In the genomic region with DNA sequence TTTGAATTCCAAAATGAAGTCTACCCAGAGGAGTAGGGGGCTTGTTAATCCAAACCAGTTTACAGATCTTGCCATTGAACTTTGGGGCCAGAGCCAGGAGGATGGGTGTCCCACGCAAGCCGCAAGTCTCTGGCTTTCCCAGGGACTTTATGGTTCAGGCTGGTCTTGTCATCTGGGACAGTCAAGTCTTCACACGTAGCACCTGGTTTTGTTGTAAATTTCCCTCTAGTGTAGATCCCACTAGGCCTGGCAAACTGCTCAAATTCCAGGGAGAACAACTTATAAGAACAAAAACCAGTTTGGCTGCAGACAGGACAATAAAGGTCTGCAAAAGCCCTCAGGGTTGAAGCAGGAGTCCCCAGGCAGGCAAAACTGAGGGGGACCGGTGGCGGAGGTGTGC, we compare ENCODE assay signal across 13 mouse cellular contexts. TPM values are rescaled to one million over a fixed set of nuclear protein-coding genes. Genes with fewer than 3 reads are reported as not detected.
A peak's percentile ranks its signal among the peaks of the same experiment; 100 is the strongest.
DNase-seq lines count a peak whose midpoint lies in the region; ATAC-seq and TF ChIP-seq lines count a peak whose summit lies in the region.
"Had no signal": no experiment of that assay in that cellular context is flagged by ENCODE, and none has a peak within 500 bp of the region (broad histone marks: within the 10 kb centered on the region; RNA-seq: fewer than 3 reads in every experiment).

No protein-coding gene starts in this region.

- H3K9ac ChIP-seq in kidney, embryonic 14.5 days (ENCODE audit: low read depth, low read length) = peak overlapping the region; percentile 67
- H3K9ac ChIP-seq in forebrain, embryonic 14.5 days (ENCODE audit: low read length) = no peak overlapping the region
- peak overlapping the region; percentile 79 for H3K9ac ChIP-seq in limb, embryonic 12.5 days (replicated peaks)
- 0 out of 2 replicates have a peak overlapping the region, but pooled peaks have one; percentile 14 for H3K9ac ChIP-seq in stomach, embryonic 14.5 days (replicated peaks; ENCODE audit: low read depth, low read length)

- DNase-seq in kidney, adult 2 months = no peak
- DNase-seq in forebrain, embryonic 14.5 days (ENCODE audit: low spot score) = no peak
- DNase-seq in left cerebral cortex, adult 18-20 months (ENCODE audit: low spot score in 2 of 2) = no peak
- DNase-seq: kidney, adult 8-10 months; lung, postnatal 36 days; thymus, postnatal 14 days had no signal

- WGBS in kidney, embryonic 14.5 days = 26% methylated on average over 5 of the region's 5 CpGs
- 84% methylated on average over 5 of the region's 5 CpGs for WGBS in kidney, adult 2 months
- WGBS in forebrain, embryonic 14.5 days = 33% methylated on average over 5 of the region's 5 CpGs
- 11% methylated on average over 5 of the region's 5 CpGs for WGBS in limb, embryonic 12.5 days
- WGBS in stomach, embryonic 14.5 days = 60% methylated on average over 5 of the region's 5 CpGs

- no peaks in the 10 kb centered on the region for H3K9me3 ChIP-seq in kidney, embryonic 14.5 days (ENCODE audit: control insufficient read depth, low read length)
- H3K9me3 ChIP-seq in forebrain, embryonic 14.5 days (replicated peaks; ENCODE audit: control insufficient read depth, low read length) = no peaks in the 10 kb centered on the region
- H3K9me3 ChIP-seq in limb, embryonic 12.5 days = no peaks in the 10 kb centered on the region
- no peaks in the 10 kb centered on the region for H3K9me3 ChIP-seq in stomach, embryonic 14.5 days (ENCODE audit: control insufficient read depth, low read depth, low read length)

- peak overlapping the region; percentile 70; the same call in 1 of the 2 replicates for H3K27ac ChIP-seq in kidney, embryonic 14.5 days (ENCODE audit: low read depth, low read length)
- no peak overlapping the region for H3K27ac ChIP-seq in kidney, adult 2 months (ENCODE audit: insufficient read depth, low read depth, low read length)
- H3K27ac ChIP-seq in forebrain, embryonic 14.5 days (ENCODE audit: low read depth, low read length) = no peak overlapping the region
- H3K27ac ChIP-seq in limb, embryonic 12.5 days = peak overlapping the region; percentile 87
- H3K27ac ChIP-seq in stomach, embryonic 14.5 days (ENCODE audit: low read length) = peak overlapping the region; percentile 78

- ATAC-seq in kidney, embryonic 14.5 days (ENCODE audit: low FRiP score, low TSS enrichment) = no peak
- no peak for ATAC-seq in forebrain, embryonic 14.5 days
- no peak for ATAC-seq in limb, embryonic 12.5 days (ENCODE audit: insufficient number of reproducible peaks, insufficient read depth, low FRiP score, low TSS enrichment, low read depth)
- ATAC-seq in stomach, embryonic 14.5 days (ENCODE audit: insufficient number of reproducible peaks, insufficient read depth, low FRiP score, low read depth) = no peak
- ATAC-seq in CD4-positive, CD25-positive, alpha-beta regulatory T cell, adult 4 months = no peak

- H3K4me2 ChIP-seq in kidney, embryonic 14.5 days (replicated peaks; ENCODE audit: low read depth, low read length) = peak overlapping the region; percentile 91
- H3K4me2 ChIP-seq in forebrain, embryonic 14.5 days (ENCODE audit: low read length) = peak overlapping the region; percentile 4; the same call in 1 of the 2 replicates
- H3K4me2 ChIP-seq in limb, embryonic 12.5 days = peak overlapping the region; percentile 97
- peak overlapping the region; percentile 99 for H3K4me2 ChIP-seq in stomach, embryonic 14.5 days (replicated peaks; ENCODE audit: low read depth, low read length)

- peak overlapping the region; percentile 63 for H3K4me3 ChIP-seq in kidney, embryonic 14.5 days (ENCODE audit: low read length)
- no peak overlapping the region for H3K4me3 ChIP-seq in kidney, adult 2 months (ENCODE audit: insufficient read depth, low read depth, low read length)
- H3K4me3 ChIP-seq in forebrain, embryonic 14.5 days (ENCODE audit: low read depth, low read length) = no peak overlapping the region
- H3K4me3 ChIP-seq in limb, embryonic 12.5 days (replicated peaks) = peak overlapping the region; percentile 61
- H3K4me3 ChIP-seq in stomach, embryonic 14.5 days (ENCODE audit: low read depth, low read length) = no peak overlapping the region

- H3K27me3 ChIP-seq in kidney, embryonic 14.5 days (ENCODE audit: control insufficient read depth, insufficient read depth, low read length) = peaks cover 3% of the 10 kb centered on the region; the same call in 1 of the 2 replicates
- no peaks in the 10 kb centered on the region for H3K27me3 ChIP-seq in kidney, adult 2 months (replicated peaks; ENCODE audit: control insufficient read depth, insufficient read depth, low read length)
- peaks cover 63% of the 10 kb centered on the region for H3K27me3 ChIP-seq in forebrain, embryonic 14.5 days (replicated peaks; ENCODE audit: control insufficient read depth, insufficient read depth, low read length)
- peaks cover 13% of the 10 kb centered on the region for H3K27me3 ChIP-seq in limb, embryonic 12.5 days
- H3K27me3 ChIP-seq in stomach, embryonic 14.5 days (ENCODE audit: control insufficient read depth, insufficient read depth, low read length) = no peaks in the 10 kb centered on the region

- TF ChIP-seq POLR2A in kidney, adult 2 months (IDR thresholded peaks at IDR 0.05; ENCODE audit: low read depth, low read length) = no peak

- no peak for TF ChIP-seq CTCF in kidney, adult 2 months (conservative IDR thresholded peaks at IDR 0.05; ENCODE audit: insufficient read depth, insufficient read length, low read depth, low read length)

- peaks cover 50% of the 10 kb centered on the region for H3K4me1 ChIP-seq in kidney, embryonic 14.5 days (ENCODE audit: control insufficient read depth, insufficient read depth, low read length)
- peaks cover 11% of the 10 kb centered on the region for H3K4me1 ChIP-seq in kidney, adult 2 months (ENCODE audit: control insufficient read depth, insufficient read depth, low read length)
- H3K4me1 ChIP-seq in forebrain, embryonic 14.5 days (ENCODE audit: control insufficient read depth, insufficient read depth, low read length) = peaks cover 37% of the 10 kb centered on the region
- peaks cover 85% of the 10 kb centered on the region for H3K4me1 ChIP-seq in limb, embryonic 12.5 days (replicated peaks)
- peaks cover 64% of the 10 kb centered on the region for H3K4me1 ChIP-seq in stomach, embryonic 14.5 days (ENCODE audit: control insufficient read depth, insufficient read depth, low read length)

- no peaks in the 10 kb centered on the region for H3K36me3 ChIP-seq in kidney, embryonic 14.5 days (ENCODE audit: control insufficient read depth, insufficient read depth, low read length)
- H3K36me3 ChIP-seq in kidney, adult 2 months (ENCODE audit: control insufficient read depth, insufficient read depth, low read length) = no peaks in the 10 kb centered on the region
- H3K36me3 ChIP-seq in forebrain, embryonic 14.5 days (ENCODE audit: control insufficient read depth, insufficient read depth, low read length) = no peaks in the 10 kb centered on the region
- no peaks in the 10 kb centered on the region for H3K36me3 ChIP-seq in limb, embryonic 12.5 days
- no peaks in the 10 kb centered on the region for H3K36me3 ChIP-seq in stomach, embryonic 14.5 days (ENCODE audit: control insufficient read depth, insufficient read depth, low read length)
- H3K36me3 ChIP-seq: G1E had no signal

RNA-seq across cellular contexts. Expression of a gene that starts 3.3 kb away (rescaled TPM):
- 49.3 and 54.2 TPM in 2 replicates for polyA plus RNA-seq in kidney, embryonic 14.5 days (2014; fragmentation: Nextera tagmentation; extraction: Ambion mirVana)
- polyA plus RNA-seq in kidney, adult 2 months (2012; rRNA removed) = 47.6 and 51.2 TPM in 2 replicates
- polyA plus RNA-seq in forebrain, embryonic 14.5 days (2014; fragmentation: Nextera tagmentation; extraction: Ambion mirVana) = 8.7 and 11.4 TPM in 2 replicates
- polyA plus RNA-seq in limb, embryonic 12.5 days (2016; fragmentation: Nextera tagmentation; extraction: Ambion mirVana) = 31.4 and 31.9 TPM in 2 replicates
- polyA plus RNA-seq in stomach, embryonic 14.5 days (2014; fragmentation: Nextera tagmentation; extraction: Ambion mirVana) = 20.7 and 24.0 TPM in 2 replicates
- 10 to 100 TPM; 12.8 to 13.9 TPM for total RNA-seq in left cerebral cortex, adult 18-20 months (2021)
- polyA plus RNA-seq in CD4-positive, CD25-positive, alpha-beta regulatory T cell, adult 4 months (2017; shearing (Covaris generic)) = 10 to 100 TPM; 11.6 to 18.9 TPM
- polyA plus RNA-seq: G1E had no signal

RNA-seq across cellular contexts. Expression of a gene that starts 40.7 kb away (rescaled TPM):
- 0.17 and 0.34 TPM in 2 replicates for polyA plus RNA-seq in kidney, embryonic 14.5 days (2014; fragmentation: Nextera tagmentation; extraction: Ambion mirVana)
- 0.14 and 0.17 TPM in 2 replicates for polyA plus RNA-seq in kidney, adult 2 months (2012; rRNA removed)
- 0.95 and 1.5 TPM in 2 replicates for polyA plus RNA-seq in forebrain, embryonic 14.5 days (2014; fragmentation: Nextera tagmentation; extraction: Ambion mirVana)
- polyA plus RNA-seq in limb, embryonic 12.5 days (2016; fragmentation: Nextera tagmentation; extraction: Ambion mirVana) = 1.6 TPM in 2 replicates
- polyA plus RNA-seq in stomach, embryonic 14.5 days (2014; fragmentation: Nextera tagmentation; extraction: Ambion mirVana) = 0.54 and 0.76 TPM in 2 replicates
- under 1 TPM; 0.23 to 0.28 TPM for total RNA-seq in left cerebral cortex, adult 18-20 months (2021)
- polyA plus RNA-seq in CD4-positive, CD25-positive, alpha-beta regulatory T cell, adult 4 months (2017; shearing (Covaris generic)) = 1 to 10 TPM; 3.3 to 3.8 TPM
- total RNA-seq: adrenal gland, adult 18-20 months; G1E; gastrocnemius, adult 18-20 months had no signal
- polyA plus RNA-seq: G1E had no signal

Comparison
In these comparisons a context has a peak if more than half of its experiments do, and no peak if none do; other contexts are left out.
1. H3K27ac ChIP-seq: peak in kidney, embryonic 14.5 days (single experiment), limb, embryonic 12.5 days (single experiment) and stomach, embryonic 14.5 days (single experiment); none in kidney, adult 2 months (single experiment) and forebrain, embryonic 14.5 days (single experiment).
2. H3K4me3 ChIP-seq: peak in kidney, embryonic 14.5 days (single experiment) and limb, embryonic 12.5 days (single experiment); none in kidney, adult 2 months (single experiment), forebrain, embryonic 14.5 days (single experiment) and stomach, embryonic 14.5 days (single experiment).
3. H3K4me2 ChIP-seq: peak in every context shown above with its lines; median percentile 99 in stomach, embryonic 14.5 days; 97 in limb, embryonic 12.5 days; 91 in kidney, embryonic 14.5 days; 4 in forebrain, embryonic 14.5 days.